Mouse (Mus musculus) bone marrow macrophage, adult 2 months (primary cell): ENCODE results near the gene Mthfsd.

Experiments
- CTCF ChIP-seq: IDR thresholded peaks from 2 replicates; pipeline ENCODE4 v1.5.1; 2012; ENCODE audit warnings: low read depth, mild to moderate bottlenecking, low read length, moderate library complexity
- POLR2A ChIP-seq: IDR thresholded peaks from 2 replicates; pipeline ENCODE4 v1.6.1; 2012; ENCODE audit warnings: mild to moderate bottlenecking, low read depth, low read length, borderline replicate concordance

- TF ChIP-seq CTCF, result no peak
- no peak for TF ChIP-seq POLR2A
These were observed 20.5 kb upstream of the Mthfsd start for GRCm38 (mm10) chr8:121128531-121129264.
